Mouse (Mus musculus): ENCODE data around the gene Pdia6. TPM values are rescaled to one million over a fixed set of nuclear protein-coding genes. Genes with fewer than 3 reads are reported as not detected.

Pdia6 gene
- total RNA-seq (2021), result 100 to 1,000 TPM; 111 to 134 TPM

GRCm38 (mm10) chr12:17265971-17266672 lies at the start of gene Pdia6:
Gene Pdia6, plus strand, starts transcription at chr12:17266545.
- intact Hi-C loops (cut with DNase I), result loop anchor here (5.0 kb wide), 1 partner anchor 81 kb away; the partner anchor contains the start of gene Nol10
- DNase-seq (ENCODE audit: low spot score), result peak; percentile 80

- intact Hi-C loops (cut with DNase I), result no loop called here
- DNase-seq (ENCODE audit: low spot score), result no peak
Measured at GRCm38 (mm10) chr12:17218390-17218789, 48.0 kb upstream of the Pdia6 start.

- DNase-seq (ENCODE audit: low spot score), result no peak
- intact Hi-C loops (cut with DNase I), result no loop called here
Measured at GRCm38 (mm10) chr12:17219107-17219506, 47.2 kb upstream of the Pdia6 start.

- no peak for DNase-seq (ENCODE audit: low spot score)
- intact Hi-C loops (cut with DNase I), result loop anchor here (10.0 kb wide), 1 partner anchor 186 kb away; no protein-coding TSS in a partner anchor
Measured at GRCm38 (mm10) chr12:17220631-17221030, 45.7 kb upstream of the Pdia6 start.

GRCm38 (mm10) chr12:17221891-17222428 lies 44.4 kb upstream of the Pdia6 start:
- no peak for DNase-seq (ENCODE audit: low spot score)

GRCm38 (mm10) chr12:17223050-17223449 lies 43.3 kb upstream of the Pdia6 start:
- DNase-seq (ENCODE audit: low spot score), result no peak
- intact Hi-C loops (cut with DNase I), result loop anchor here (10.0 kb wide), 1 partner anchor 188 kb away; no protein-coding TSS in a partner anchor

More at GRCm38 (mm10) chr12:17221891-17222428, 44.4 kb upstream of the Pdia6 start:
- intact Hi-C loops (cut with DNase I), result loop anchor here (10.0 kb wide), 1 partner anchor 187 kb away; no protein-coding TSS in a partner anchor

GRCm38 (mm10) chr12:17225012-17225411 lies 41.3 kb upstream of the Pdia6 start:
- no peak for DNase-seq (ENCODE audit: low spot score)
- intact Hi-C loops (cut with DNase I), result loop anchor here (10.0 kb wide), 1 partner anchor 190 kb away; no protein-coding TSS in a partner anchor

GRCm38 (mm10) chr12:17227903-17228302 lies 38.4 kb upstream of the Pdia6 start:
- intact Hi-C loops (cut with DNase I), result loop anchor here (10.0 kb wide), 1 partner anchor 193 kb away; no protein-coding TSS in a partner anchor
- no peak for DNase-seq (ENCODE audit: low spot score)

- DNase-seq (ENCODE audit: low spot score), result no peak
- intact Hi-C loops (cut with DNase I), result loop anchor here (2.0 kb wide), 1 partner anchor 70 kb away; no protein-coding TSS in a partner anchor
Measured at GRCm38 (mm10) chr12:17230581-17230980, 35.8 kb upstream of the Pdia6 start.

- no peak for DNase-seq (ENCODE audit: low spot score)
- intact Hi-C loops (cut with DNase I), result loop anchor here (2.0 kb wide), 1 partner anchor 71 kb away; no protein-coding TSS in a partner anchor
Measured at GRCm38 (mm10) chr12:17231513-17231912, 34.8 kb upstream of the Pdia6 start.

GRCm38 (mm10) chr12:17235535-17236313 lies 30.6 kb upstream of the Pdia6 start:
- no peak for DNase-seq (ENCODE audit: low spot score)
- intact Hi-C loops (cut with DNase I), result no loop called here

- intact Hi-C loops (cut with DNase I), result no loop called here
- no peak for DNase-seq (ENCODE audit: low spot score)
Measured at GRCm38 (mm10) chr12:17238588-17239427, 27.5 kb upstream of the Pdia6 start.

- intact Hi-C loops (cut with DNase I), result no loop called here
- DNase-seq (ENCODE audit: low spot score), result no peak
Measured at GRCm38 (mm10) chr12:17239428-17239688, 27.0 kb upstream of the Pdia6 start.

GRCm38 (mm10) chr12:17241016-17241415 lies 25.3 kb upstream of the Pdia6 start:
- intact Hi-C loops (cut with DNase I), result no loop called here
- DNase-seq (ENCODE audit: low spot score), result no peak

GRCm38 (mm10) chr12:17241614-17242013 lies 24.7 kb upstream of the Pdia6 start:
- intact Hi-C loops (cut with DNase I), result no loop called here
- no peak for DNase-seq (ENCODE audit: low spot score)

- DNase-seq (ENCODE audit: low spot score), result no peak
- intact Hi-C loops (cut with DNase I), result no loop called here
Measured at GRCm38 (mm10) chr12:17242041-17242440, 24.3 kb upstream of the Pdia6 start.

GRCm38 (mm10) chr12:17250962-17251361 lies 15.4 kb upstream of the Pdia6 start:
- intact Hi-C loops (cut with DNase I), result loop anchor here (10.0 kb wide), 2 partner anchors 434 to 536 kb away; no protein-coding TSS in a partner anchor
- no peak for DNase-seq (ENCODE audit: low spot score)

- DNase-seq (ENCODE audit: low spot score), result no peak
- intact Hi-C loops (cut with DNase I), result loop anchor here (10.0 kb wide), 2 partner anchors 432 to 538 kb away; no protein-coding TSS in a partner anchor
Measured at GRCm38 (mm10) chr12:17253069-17253468, 13.3 kb upstream of the Pdia6 start.

- no peak for DNase-seq (ENCODE audit: low spot score)
- intact Hi-C loops (cut with DNase I), result loop anchor here (5.0 to 10.0 kb wide), 3 partner anchors 429 to 541 kb away; no protein-coding TSS in a partner anchor
Measured at GRCm38 (mm10) chr12:17255602-17256001, 10.7 kb upstream of the Pdia6 start.

Data from heart, postnatal 25 days (tissue).